Mouse (Mus musculus): Measurements from ENCODE around the gene Ube2o.

DNA sequence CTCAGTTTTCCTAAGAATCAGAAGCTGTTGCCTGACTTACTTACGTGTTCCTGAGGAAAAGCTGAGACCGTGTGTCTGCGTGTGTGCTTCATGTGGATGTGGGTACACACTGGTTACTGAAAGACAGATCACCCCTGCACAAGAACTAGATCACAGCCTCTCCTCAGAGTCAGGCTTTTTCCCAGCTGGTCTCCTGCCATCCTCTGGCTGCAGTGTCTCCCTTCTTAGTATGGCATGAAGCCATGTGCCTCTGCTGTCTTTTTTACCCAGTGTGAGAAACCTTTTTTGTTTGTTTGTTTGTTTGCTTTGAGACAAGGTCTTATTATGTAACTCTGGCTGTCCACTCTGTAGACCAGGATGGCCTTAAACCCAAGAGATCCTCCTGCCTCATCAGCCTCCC, 2.0 kb downstream of the Ube2o start:
- TF ChIP-seq CTCF (IDR thresholded peaks at IDR 0.05; ENCODE audit: extremely low read depth, insufficient read length, insufficient replicate concordance, low read depth, low read length) (no peak), POLR2A (IDR thresholded peaks at IDR 0.05; ENCODE audit: low read depth, low read length) (no peak)

All from small intestine, adult 2 months (tissue).